Mouse (Mus musculus) urinary bladder, adult 2 months (tissue): ENCODE measurements around the gene Rgmb. TPM values are rescaled to one million over a fixed set of nuclear protein-coding genes. Genes with fewer than 3 reads are reported as not detected.

Experiments used
- DNase-seq: peaks from one replicate; pipeline ENCODE4 v3.0.0; 2022; ENCODE audit warnings: low spot score
- polyA plus RNA-seq: library from polyadenylated mRNA; depleted of rRNA; stranded (reverse); fragments of >200 nt; gene quantifications from 2 replicates; pipeline ENCODE4 v1.2.3, GENCODE M21; 2012; rRNA removed

Rgmb gene
- polyA plus RNA-seq, 1 experiment: 47.3 TPM

DNA sequence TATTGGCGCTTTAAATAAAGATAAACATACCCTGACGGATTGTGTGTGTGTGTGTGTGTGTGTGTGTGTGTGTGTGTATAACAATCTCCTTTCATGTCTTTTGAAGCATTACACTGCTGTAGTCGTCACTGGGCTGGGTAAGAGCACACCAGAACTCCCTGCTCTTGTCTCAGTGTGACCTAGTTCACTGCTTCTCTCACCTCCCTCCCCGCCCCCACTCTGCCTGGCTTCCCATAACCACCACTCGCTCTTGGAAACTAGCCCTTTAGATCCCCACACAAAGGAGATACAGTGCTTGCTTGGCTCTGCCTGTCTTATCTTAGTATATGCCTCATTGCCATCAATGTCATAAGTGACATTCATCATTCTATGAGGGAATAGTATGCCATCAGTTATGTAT lies 54.5 kb downstream of the Rgmb start:
- DNase-seq: no peak

DNA sequence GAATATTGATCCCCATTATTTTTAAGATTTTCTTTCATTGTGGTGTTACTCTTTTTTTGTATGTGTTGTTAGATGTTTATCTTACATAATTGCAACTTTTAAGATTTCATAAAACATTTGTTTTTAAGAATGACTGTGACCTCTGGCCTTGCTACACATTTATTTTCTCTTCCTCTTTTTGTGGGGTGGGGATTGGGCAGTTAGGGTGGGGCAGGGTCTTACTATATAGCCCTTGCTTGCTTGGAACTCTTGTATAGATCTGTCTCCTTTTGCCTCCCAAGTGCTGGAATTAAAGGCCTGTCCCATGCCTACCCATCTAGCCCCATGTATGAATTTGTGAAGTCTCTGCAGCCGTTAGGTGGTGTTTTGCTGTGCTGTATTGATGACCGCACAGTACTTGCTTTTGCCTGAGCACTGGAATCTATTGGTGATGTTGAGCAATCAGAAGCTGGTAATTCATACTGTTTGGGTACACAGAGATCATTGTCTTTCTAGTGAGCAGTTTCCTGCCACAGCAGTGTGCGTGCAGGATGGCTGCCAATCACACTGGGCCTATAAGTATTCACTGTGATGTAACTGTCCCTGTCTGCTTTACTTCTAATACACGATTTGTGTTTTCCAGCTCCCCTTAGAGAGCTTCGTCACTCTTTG lies 56.1 kb downstream of the Rgmb start:
- no peak for DNase-seq

DNA sequence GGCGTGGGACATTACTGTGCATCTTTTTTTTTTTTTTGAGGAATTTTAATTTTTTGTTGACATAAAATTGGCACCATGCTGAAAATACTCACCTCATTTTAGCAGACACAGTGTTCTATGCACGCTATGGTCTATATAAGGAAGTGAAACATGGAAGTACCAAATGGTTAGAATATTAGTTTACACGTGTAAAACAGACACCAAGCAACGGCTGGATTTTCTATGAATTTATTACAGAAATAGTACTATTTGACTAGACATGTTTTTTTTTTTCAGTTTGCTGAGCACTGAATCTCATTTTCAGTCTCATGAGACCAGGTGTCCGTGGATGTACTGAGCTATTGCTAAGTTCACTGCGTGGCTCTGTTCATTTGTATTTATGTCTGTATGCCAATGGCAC lies 56.9 kb downstream of the Rgmb start:
- no peak for DNase-seq

- DNase-seq: no peak
Measured at GRCm38 (mm10) chr17:15769081-15769724, 61.6 kb downstream of the Rgmb start.

GRCm38 (mm10) chr17:15761191-15761590 lies 69.6 kb downstream of the Rgmb start:
- DNase-seq: no peak

Other genes with a start within 250 kb of the Rgmb start
- gene Chd1, start 126.1 kb downstream of the Rgmb start, polyA plus RNA-seq: 5.8 and 8.2 TPM in 2 replicates